Comparison of ENCODE assay signal across 8 mouse cellular contexts in genomic region chr12:73908274-73909012, GRCm38 (mm10). TPM values are rescaled to one million over a fixed set of nuclear protein-coding genes. Genes with fewer than 3 reads are reported as not detected.
DNase-seq lines count a peak whose midpoint lies in the region; ATAC-seq and TF ChIP-seq lines count a peak whose summit lies in the region.

No protein-coding gene starts in this region.

- DNase-seq in CH12.LX (ENCODE audit: extremely low read depth), result peak; percentile 34
- DNase-seq in c-Kit-positive CD71-positive TER-119-positive erythroid progenitor cells, embryonic 14.5 days (ENCODE audit: low spot score), result peak; percentile 17
- peak; percentile 71 for DNase-seq in forebrain, embryonic 14.5 days (ENCODE audit: low spot score)
- DNase-seq in heart, postnatal 10 days, result peak; percentile 73 to 77
- DNase-seq in layer of hippocampus, adult 18-20 months (ENCODE audit: low spot score in 2 of 2), result peak; percentile 30 to 33
- peak; percentile 53 to 67 for DNase-seq in lung, adult 18-20 months
- DNase-seq in thymus, adult 18-20 months, result peak; percentile 49 to 63

- H3K4me1 ChIP-seq in CH12.LX (ENCODE audit: control insufficient read depth in 1 of 2, insufficient read depth in 2 of 2), result peaks cover 7 to 41% of the 10 kb centered on the region in 2 experiments; a peak in 3 of 4 replicates
- H3K4me1 ChIP-seq in forebrain, embryonic 14.5 days (ENCODE audit: control insufficient read depth, insufficient read depth, low read length), result peaks cover 16% of the 10 kb centered on the region; the same call in 1 of the 2 replicates
- H3K4me1 ChIP-seq in neural tube, embryonic 14.5 days (ENCODE audit: control insufficient read depth, insufficient read depth, low read length), result peaks cover 17% of the 10 kb centered on the region; the same call in 1 of the 2 replicates

- TF ChIP-seq RAD21 in CH12.LX (IDR thresholded peaks at IDR 0.05; ENCODE audit: low read depth, low read length), result no peak

- WGBS in forebrain, embryonic 14.5 days, result under 1% methylated on average over 69 of the region's 76 CpGs
- under 1% methylated on average over 66 of the region's 76 CpGs for WGBS in neural tube, embryonic 14.5 days

- ATAC-seq in forebrain, embryonic 14.5 days, result peak; percentile 66
- ATAC-seq in neural tube, embryonic 14.5 days (ENCODE audit: low read depth), result peak; percentile 76

- intact Hi-C loops in heart, postnatal 10 days (cut with DNase I), result loop anchor here (5.0 to 10.0 kb wide), 2 partner anchors 201 to 344 kb away; no protein-coding TSS in a partner anchor

- H3K27ac ChIP-seq in CH12.LX (ENCODE audit: insufficient read depth, low read depth), result peak overlapping the region; percentile 65; the same call in 1 of the 2 replicates
- peak overlapping the region; percentile 99 for H3K27ac ChIP-seq in forebrain, embryonic 14.5 days (ENCODE audit: low read depth, low read length)
- H3K27ac ChIP-seq in neural tube, embryonic 14.5 days (ENCODE audit: low read depth, low read length), result peak overlapping the region; percentile 99

- no peak for TF ChIP-seq POLR2A in CH12.LX (IDR thresholded peaks at IDR 0.05; ENCODE audit: low read depth, low read length)

- H3K9me3 ChIP-seq in CH12.LX (replicated peaks; ENCODE audit: low read length), result no peaks in the 10 kb centered on the region
- no peaks in the 10 kb centered on the region for H3K9me3 ChIP-seq in forebrain, embryonic 14.5 days (replicated peaks; ENCODE audit: control insufficient read depth, low read length)
- H3K9me3 ChIP-seq in neural tube, embryonic 14.5 days (ENCODE audit: control insufficient read depth, low read length), result no peaks in the 10 kb centered on the region

- H3K27me3 ChIP-seq in CH12.LX (replicated peaks), result no peaks in the 10 kb centered on the region
- H3K27me3 ChIP-seq in forebrain, embryonic 14.5 days (replicated peaks; ENCODE audit: control insufficient read depth, insufficient read depth, low read length), result no peaks in the 10 kb centered on the region
- H3K27me3 ChIP-seq in neural tube, embryonic 14.5 days (ENCODE audit: control insufficient read depth, insufficient read depth, low read length), result no peaks in the 10 kb centered on the region; the same call in 1 of the 2 replicates

- H3K4me2 ChIP-seq in CH12.LX (ENCODE audit: insufficient read depth, low read depth, poor library complexity, severe bottlenecking), result peak overlapping the region; percentile 76; the same call in 1 of the 2 replicates
- H3K4me2 ChIP-seq in forebrain, embryonic 14.5 days (ENCODE audit: low read length), result peak overlapping the region; percentile 62
- H3K4me2 ChIP-seq in neural tube, embryonic 14.5 days (ENCODE audit: low read depth, low read length), result peak overlapping the region; percentile 61

- peak overlapping the region; percentile 97 for H3K9ac ChIP-seq in CH12.LX (ENCODE audit: insufficient read depth, low read depth)
- H3K9ac ChIP-seq in forebrain, embryonic 14.5 days (ENCODE audit: low read length), result peak overlapping the region; percentile 97
- H3K9ac ChIP-seq in neural tube, embryonic 14.5 days (replicated peaks; ENCODE audit: low read depth, low read length), result peak overlapping the region; percentile 85

- TF ChIP-seq EP300 in CH12.LX (IDR thresholded peaks at IDR 0.05; ENCODE audit: low read length), result no peak

- in situ Hi-C loops in CH12.LX (cut with MboI; ENCODE audit: low pct_ligation_motif_present, low pct_unique_long_range_greater_than_20kb, low sequenced_read_pairs), result no loop called here

- peak overlapping the region; percentile 83 to 89 (median 88) for H3K4me3 ChIP-seq in CH12.LX (replicated peaks in 1 of 3; ENCODE audit: low read depth in 2 of 3, low read length in 2 of 3, poor library complexity in 1 of 3)
- H3K4me3 ChIP-seq in forebrain, embryonic 14.5 days (ENCODE audit: low read depth, low read length), result peak overlapping the region; percentile 96
- H3K4me3 ChIP-seq in neural tube, embryonic 14.5 days (ENCODE audit: low read depth, low read length), result peak overlapping the region; percentile 68

- no peaks in the 10 kb centered on the region for H3K36me3 ChIP-seq in CH12.LX (replicated peaks in 1 of 2; ENCODE audit: control insufficient read depth in 1 of 2, insufficient read depth in 1 of 2, low read length in 1 of 2)
- no peaks in the 10 kb centered on the region for H3K36me3 ChIP-seq in forebrain, embryonic 14.5 days (ENCODE audit: control insufficient read depth, insufficient read depth, low read length)
- H3K36me3 ChIP-seq in neural tube, embryonic 14.5 days (ENCODE audit: control insufficient read depth, insufficient read depth, low read length), result no peaks in the 10 kb centered on the region

- dilution Hi-C loops in CH12.LX (cut with MboI; ENCODE audit: extremely low pct_ligation_motif_present, extremely low pct_unique_long_range_greater_than_20kb, low sequenced_read_pairs), result no loop called here

- peaks cover 19% of the 10 kb centered on the region for H3K79me2 ChIP-seq in CH12.LX (replicated peaks; ENCODE audit: control insufficient read depth, extremely low read depth, insufficient read depth, poor library complexity, severe bottlenecking)

- no peak for TF ChIP-seq CTCF in CH12.LX (conservative IDR thresholded peaks at IDR 0.05 in 1 of 2, IDR thresholded peaks at IDR 0.05 in 1 of 2; ENCODE audit: low read depth in 2 of 2, low read length in 2 of 2)

TF ChIP-seq in CH12.LX, 34 proteins besides CTCF, POLR2A, EP300 and RAD21 (continues in another document):
- TF ChIP-seq MEF2A (IDR thresholded peaks at IDR 0.05; ENCODE audit: borderline replicate concordance, low read depth, low read length) (0 out of 2 replicates have a peak, but pooled peaks have one; percentile 4), ZMIZ1 (IDR thresholded peaks at IDR 0.05; ENCODE audit: low read depth, low read length) (no peak; the same call in 1 of the 2 replicates), ETS1 (conservative IDR thresholded peaks at IDR 0.05; ENCODE audit: low read depth, low read length) (no peak), JUND (conservative IDR thresholded peaks at IDR 0.05; ENCODE audit: low read depth, low read length) (no peak), KAT2A (IDR thresholded peaks at IDR 0.05; ENCODE audit: insufficient replicate concordance, low read length) (0 out of 2 replicates have a peak, but pooled peaks have one; percentile 26), POLR2AphosphoS2 (IDR thresholded peaks at IDR 0.05; ENCODE audit: low read depth, low read length) (no peak), MYC (IDR thresholded peaks at IDR 0.05; ENCODE audit: low read depth, low read length) (no peak), MAX (IDR thresholded peaks at IDR 0.05; ENCODE audit: low read length) (no peak), PAX5 (IDR thresholded peaks at IDR 0.05; ENCODE audit: low read length) (no peak), E2F4 (IDR thresholded peaks at IDR 0.05; ENCODE audit: insufficient replicate concordance, low read depth, low read length) (no peak), SIN3A (IDR thresholded peaks at IDR 0.05; ENCODE audit: low read length) (peak; percentile 38; the same call in 1 of the 2 replicates), HCFC1 (IDR thresholded peaks at IDR 0.05; ENCODE audit: low read depth, low read length) (0 out of 2 replicates have a peak, but pooled peaks have one; percentile 1), CHD2 (IDR thresholded peaks at IDR 0.05; ENCODE audit: low read length) (no peak), ZNF384 (IDR thresholded peaks at IDR 0.05; ENCODE audit: low read depth, low read length) (peak; percentile 73), UBTF (IDR thresholded peaks at IDR 0.05; ENCODE audit: low read depth, low read length) (peak; percentile 89; the same call in 1 of the 2 replicates), GABPA (IDR thresholded peaks at IDR 0.05; ENCODE audit: insufficient replicate concordance, low read depth, low read length) (no peak), TBP (conservative IDR thresholded peaks at IDR 0.05; ENCODE audit: low read depth, low read length) (no peak), JUN (IDR thresholded peaks at IDR 0.05; ENCODE audit: insufficient read depth, low read depth, low read length) (no peak), ZKSCAN1 (IDR thresholded peaks at IDR 0.05; ENCODE audit: borderline replicate concordance, low read depth, low read length) (no peak), ELF1 (IDR thresholded peaks at IDR 0.05; ENCODE audit: low read depth, low read length) (no peak), NELFE (IDR thresholded peaks at IDR 0.05; ENCODE audit: low read depth, low read length) (no peak; the same call in 1 of the 2 replicates), MXI1 (IDR thresholded peaks at IDR 0.05; ENCODE audit: low read depth, low read length) (no peak), MAFK (IDR thresholded peaks at IDR 0.05; ENCODE audit: insufficient replicate concordance, low read length) (no peak), IRF4 (IDR thresholded peaks at IDR 0.05; ENCODE audit: low read depth, low read length) (no peak)

RNA-seq across cellular contexts. Expression of gene Hif1a, which starts 7.3 kb away (rescaled TPM):
- total RNA-seq in CH12.LX (2012; rRNA removed), result 18.8 and 21.9 TPM in 2 replicates
- total RNA-seq in CH12.LX (2014; rRNA removed), result 50.1 and 52.4 TPM in 2 replicates
- 26.2 and 30.3 TPM in 2 replicates for polyA plus RNA-seq in CH12.LX (2012; ENCODE audit: insufficient read length, low read depth)
- 87.2 and 95.6 TPM in 2 replicates for polyA plus RNA-seq in forebrain, embryonic 14.5 days (2014; fragmentation: Nextera tagmentation; extraction: Ambion mirVana)
- 100 to 1,000 TPM in 1 of 2 experiments, 10 to 100 TPM in 1; 95.2 to 111 TPM for total RNA-seq in heart, postnatal 10 days (2021)
- 10 to 100 TPM; 50.6 to 54.4 TPM for total RNA-seq in layer of hippocampus, adult 18-20 months (2021)
- 97.2 and 114 TPM in 2 replicates for polyA plus RNA-seq in neural tube, embryonic 14.5 days (2014; fragmentation: Nextera tagmentation; extraction: Ambion mirVana)

RNA-seq across cellular contexts. Expression of gene Gm49321, which starts 29.0 kb away (rescaled TPM):
- total RNA-seq in CH12.LX (2012; rRNA removed) (1.2 TPM in 1 of 2 replicates, not detected in the other), CH12.LX (2014; rRNA removed) (not detected in 2 replicates)
- polyA plus RNA-seq in CH12.LX (2012; ENCODE audit: insufficient read length, low read depth), result 3.0 TPM in 1 of 2 replicates, not detected in the other
- 13.6 and 19.3 TPM in 2 replicates for polyA plus RNA-seq in forebrain, embryonic 14.5 days (2014; fragmentation: Nextera tagmentation; extraction: Ambion mirVana)
- 1 to 10 TPM; 5.6 to 8.4 TPM for total RNA-seq in heart, postnatal 10 days (2021)
- 10 to 100 TPM in 1 of 2 experiments, 1 to 10 TPM in 1; 9.5 to 15.6 TPM for total RNA-seq in layer of hippocampus, adult 18-20 months (2021)
- polyA plus RNA-seq in neural tube, embryonic 14.5 days (2014; fragmentation: Nextera tagmentation; extraction: Ambion mirVana), result 18.4 and 21.2 TPM in 2 replicates

RNA-seq across cellular contexts. Expression of gene Snapc1, which starts 55.8 kb away (rescaled TPM):
- 9.7 and 13.3 TPM in 2 replicates for total RNA-seq in CH12.LX (2012; rRNA removed)
- 7.7 TPM in 2 replicates for total RNA-seq in CH12.LX (2014; rRNA removed)
- 19.7 and 24.0 TPM in 2 replicates for polyA plus RNA-seq in CH12.LX (2012; ENCODE audit: insufficient read length, low read depth)
- 26.0 and 38.4 TPM in 2 replicates for polyA plus RNA-seq in forebrain, embryonic 14.5 days (2014; fragmentation: Nextera tagmentation; extraction: Ambion mirVana)
- total RNA-seq in heart, postnatal 10 days (2021), result 10 to 100 TPM in 1 of 2 experiments, 1 to 10 TPM in 1; 6.6 to 12.1 TPM
- total RNA-seq in layer of hippocampus, adult 18-20 months (2021), result 10 to 100 TPM; 41.1 to 42.9 TPM
- polyA plus RNA-seq in neural tube, embryonic 14.5 days (2014; fragmentation: Nextera tagmentation; extraction: Ambion mirVana), result 38.1 and 41.5 TPM in 2 replicates

Comparison
In these comparisons a context has a peak if more than half of its experiments do, and no peak if none do; other contexts are left out.
1. Peak in every context shown above with its lines: DNase-seq, ATAC-seq, H3K4me3 ChIP-seq and H3K27ac ChIP-seq.
2. DNase-seq: peak in every context shown above with its lines; median percentile 75 in heart, postnatal 10 days; 71 in forebrain, embryonic 14.5 days; 60 in lung, adult 18-20 months; 56 in thymus, adult 18-20 months; 34 in CH12.LX; 32 in layer of hippocampus, adult 18-20 months; 17 in c-Kit-positive CD71-positive TER-119-positive erythroid progenitor cells, embryonic 14.5 days.